Mouse (Mus musculus): ENCODE data around the gene Bahcc1.
A peak's percentile ranks its signal among the peaks of the same experiment; 100 is the strongest.

Gene Bahcc1

GRCm38 (mm10) chr11:120229861-120230751 is 2.6 kb upstream of the Bahcc1 start:
- DNase-seq, result peak in 1 of 2 experiments; percentile 22

GRCm38 (mm10) chr11:120230841-120231370 is 1.8 kb upstream of the Bahcc1 start:
- DNase-seq, result no peak

GRCm38 (mm10) chr11:120231379-120231778 is 1.4 kb upstream of the Bahcc1 start:
- DNase-seq, result peak; percentile 77 to 82

- DNase-seq, result no peak
These were observed 841 bp downstream of the Bahcc1 start for GRCm38 (mm10) chr11:120233441-120234135.

GRCm38 (mm10) chr11:120234136-120234775 is 1.5 kb downstream of the Bahcc1 start:
- DNase-seq, result no peak

GRCm38 (mm10) chr11:120234776-120235181 is 2.0 kb downstream of the Bahcc1 start:
- DNase-seq, result no peak

- DNase-seq, result no peak
These were observed 2.8 kb downstream of the Bahcc1 start for GRCm38 (mm10) chr11:120235385-120236113.

GRCm38 (mm10) chr11:120236114-120236437 is 3.3 kb downstream of the Bahcc1 start:
- DNase-seq, result no peak

GRCm38 (mm10) chr11:120236438-120237165 is 3.9 kb downstream of the Bahcc1 start:
- no peak for DNase-seq

- no peak for DNase-seq
These were observed 4.7 kb downstream of the Bahcc1 start for GRCm38 (mm10) chr11:120237166-120238131.

- DNase-seq, result no peak
These were observed 5.6 kb downstream of the Bahcc1 start for GRCm38 (mm10) chr11:120238306-120238705.

GRCm38 (mm10) chr11:120238751-120239359 is 6.1 kb downstream of the Bahcc1 start:
- DNase-seq, result no peak

- no peak for DNase-seq
These were observed 6.8 kb downstream of the Bahcc1 start for GRCm38 (mm10) chr11:120239581-120239991.

GRCm38 (mm10) chr11:120240206-120240605 is 7.5 kb downstream of the Bahcc1 start:
- no peak for DNase-seq

- DNase-seq, result no peak
These were observed 8.5 kb downstream of the Bahcc1 start for GRCm38 (mm10) chr11:120240941-120241890.

GRCm38 (mm10) chr11:120241981-120242725 is 9.4 kb downstream of the Bahcc1 start:
- DNase-seq, result no peak

- DNase-seq, result no peak
These were observed 10.2 kb downstream of the Bahcc1 start for GRCm38 (mm10) chr11:120242726-120243530.

- DNase-seq, result no peak
These were observed 10.7 kb downstream of the Bahcc1 start for GRCm38 (mm10) chr11:120243531-120243820.

Measured in thymus, adult 18-20 months (tissue).